Comparison of ENCODE assay signal across 19 mouse cellular contexts in the genomic region with DNA sequence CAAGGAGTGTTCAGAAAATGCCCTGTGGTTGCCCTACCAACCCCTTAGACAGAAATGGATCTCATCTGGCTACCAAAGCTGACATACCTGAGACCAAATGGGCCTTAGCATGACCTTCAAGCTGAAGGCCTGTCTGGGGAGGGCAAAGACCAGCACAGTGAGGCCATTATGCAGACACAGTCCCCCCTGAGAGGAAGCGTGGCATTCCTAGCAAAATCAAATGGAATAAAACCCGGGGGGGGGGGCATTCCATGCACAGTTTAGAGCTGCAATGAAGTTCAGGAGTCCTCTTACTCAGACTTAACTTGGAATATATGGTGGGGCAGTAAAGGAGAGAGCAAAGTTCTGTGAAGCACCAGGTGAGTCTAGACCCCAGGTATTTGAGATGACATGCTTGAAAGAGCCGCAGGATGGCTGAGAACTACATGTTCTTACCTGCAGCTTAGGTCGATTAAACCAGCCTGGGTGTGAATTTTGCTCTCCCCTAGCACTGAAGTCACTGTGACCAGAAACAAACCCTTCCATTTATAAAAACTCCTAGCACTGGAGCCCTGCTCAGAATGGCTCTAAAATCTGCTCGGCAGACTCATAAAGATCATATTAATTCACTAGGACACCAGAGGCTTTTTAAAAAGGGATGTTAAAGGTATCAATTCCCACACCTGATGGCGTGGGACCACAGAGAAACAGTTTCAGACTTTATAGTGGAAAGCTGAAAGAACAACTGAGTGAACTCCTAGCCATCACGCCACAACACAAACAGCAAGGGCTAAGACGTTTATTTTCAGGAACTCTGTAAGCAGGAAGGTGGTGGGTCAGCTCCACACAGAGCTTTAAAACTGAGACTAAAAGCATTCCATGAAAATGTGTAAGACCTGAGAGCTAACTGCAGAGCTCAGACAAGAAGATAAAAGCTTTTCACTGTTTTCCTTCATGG.
DNase-seq lines count a peak whose midpoint lies in the region; ATAC-seq and TF ChIP-seq lines count a peak whose summit lies in the region.
"Had no signal": no experiment of that assay in that cellular context is flagged by ENCODE, and none has a peak within 500 bp of the region (broad histone marks: within the 10 kb centered on the region; RNA-seq: fewer than 3 reads in every experiment).

No protein-coding gene starts in this region.

- no peak for ATAC-seq in kidney, embryonic 16.5 days (ENCODE audit: low FRiP score, low TSS enrichment)
- 0 out of 2 replicates have a peak, but pooled peaks have one; percentile 28 for ATAC-seq in embryonic facial prominence, embryonic 12.5 days (ENCODE audit: insufficient number of reproducible peaks, insufficient read depth, low FRiP score, low TSS enrichment)
- peak; percentile 30; the same call in 1 of the 2 replicates for ATAC-seq in limb, embryonic 15.5 days (ENCODE audit: insufficient number of reproducible peaks, low FRiP score, low TSS enrichment, low read depth)
- ATAC-seq in frontal cortex, adult (ENCODE audit: low TSS enrichment) = no peak
- ATAC-seq: forebrain, embryonic 16.5 days; intestine, embryonic 15.5 days; Patski had no signal

- no peak overlapping the region for H3K4me3 ChIP-seq in kidney, embryonic 16.5 days (ENCODE audit: low read length)
- H3K4me3 ChIP-seq in embryonic facial prominence, embryonic 12.5 days = no peak overlapping the region
- no peak overlapping the region for H3K4me3 ChIP-seq in embryonic fibroblast, embryonic 13.5 days (ENCODE audit: insufficient read depth, low read length)
- no peak overlapping the region for H3K4me3 ChIP-seq in limb, embryonic 15.5 days
- H3K4me3 ChIP-seq: heart, embryonic 13.5 days; hindbrain, embryonic 15.5 days; intestine, embryonic 15.5 days; neural tube, embryonic 12.5 days had no signal

- no peak overlapping the region for H3K4me2 ChIP-seq in kidney, embryonic 16.5 days (replicated peaks; ENCODE audit: low read depth, low read length)
- no peak overlapping the region for H3K4me2 ChIP-seq in embryonic facial prominence, embryonic 12.5 days (replicated peaks)
- no peak overlapping the region for H3K4me2 ChIP-seq in limb, embryonic 15.5 days
- H3K4me2 ChIP-seq: heart, embryonic 13.5 days; hindbrain, embryonic 15.5 days; intestine, embryonic 15.5 days; liver, embryonic 11.5 days; neural tube, embryonic 12.5 days had no signal

- no peaks in the 10 kb centered on the region for H3K9me3 ChIP-seq in kidney, embryonic 16.5 days (ENCODE audit: low read length)
- no peaks in the 10 kb centered on the region for H3K9me3 ChIP-seq in embryonic facial prominence, embryonic 12.5 days
- no peaks in the 10 kb centered on the region for H3K9me3 ChIP-seq in limb, embryonic 15.5 days
- H3K9me3 ChIP-seq: heart, embryonic 13.5 days; hindbrain, embryonic 15.5 days; intestine, embryonic 15.5 days; neural tube, embryonic 12.5 days had no signal

- no peaks in the 10 kb centered on the region for H3K27me3 ChIP-seq in kidney, embryonic 16.5 days (ENCODE audit: insufficient read depth, low read length)
- H3K27me3 ChIP-seq in embryonic facial prominence, embryonic 12.5 days = no peaks in the 10 kb centered on the region
- H3K27me3 ChIP-seq in limb, embryonic 15.5 days = no peaks in the 10 kb centered on the region
- H3K27me3 ChIP-seq: heart, embryonic 13.5 days; hindbrain, embryonic 15.5 days; intestine, embryonic 15.5 days; neural tube, embryonic 12.5 days; Patski had no signal

- H3K9ac ChIP-seq in kidney, embryonic 16.5 days (replicated peaks; ENCODE audit: low read length) = no peak overlapping the region
- H3K9ac ChIP-seq in embryonic facial prominence, embryonic 12.5 days = no peak overlapping the region
- no peak overlapping the region for H3K9ac ChIP-seq in limb, embryonic 15.5 days
- H3K9ac ChIP-seq: heart, embryonic 13.5 days; hindbrain, embryonic 15.5 days; intestine, embryonic 15.5 days; neural tube, embryonic 12.5 days had no signal

- H3K36me3 ChIP-seq in kidney, embryonic 16.5 days (ENCODE audit: insufficient read depth, low read length) = no peaks in the 10 kb centered on the region
- H3K36me3 ChIP-seq in embryonic facial prominence, embryonic 12.5 days = no peaks in the 10 kb centered on the region
- H3K36me3 ChIP-seq in limb, embryonic 15.5 days = no peaks in the 10 kb centered on the region
- H3K36me3 ChIP-seq: heart, embryonic 13.5 days; hindbrain, embryonic 15.5 days; intestine, embryonic 15.5 days; neural tube, embryonic 12.5 days had no signal

- WGBS in kidney, embryonic 16.5 days = 62% methylated on average over 8 of the region's 8 CpGs
- 54% methylated on average over 8 of the region's 8 CpGs for WGBS in embryonic facial prominence, embryonic 12.5 days
- WGBS in limb, embryonic 15.5 days = 31% methylated on average over 8 of the region's 8 CpGs

- TF ChIP-seq CTCF in embryonic fibroblast, embryonic 13.5 days (IDR thresholded peaks at IDR 0.05; ENCODE audit: borderline replicate concordance, insufficient read depth, low read length) = no peak

- peak; percentile 9 for DNase-seq in kidney, adult 9 months
- DNase-seq in layer of hippocampus, adult 18-20 months (ENCODE audit: low spot score in 2 of 2) = no peak
- DNase-seq: adrenal gland, postnatal 14 days; cerebellum, postnatal 14 days; lung, adult 18-20 months; lung, postnatal 36 days; right cerebral cortex, postnatal 4 days had no signal

- peaks cover 5% of the 10 kb centered on the region for H3K4me1 ChIP-seq in kidney, embryonic 16.5 days (ENCODE audit: insufficient read depth, low read length)
- H3K4me1 ChIP-seq in embryonic facial prominence, embryonic 12.5 days = peaks cover 11% of the 10 kb centered on the region; the same call in 1 of the 2 replicates
- H3K4me1 ChIP-seq in embryonic fibroblast, embryonic 13.5 days (ENCODE audit: control insufficient read depth, insufficient read depth, low read length) = peaks cover 26% of the 10 kb centered on the region
- H3K4me1 ChIP-seq in limb, embryonic 15.5 days = peaks cover 25% of the 10 kb centered on the region
- H3K4me1 ChIP-seq: hindbrain, embryonic 15.5 days; intestine, embryonic 15.5 days had no signal

- no peak for TF ChIP-seq POLR2A in embryonic fibroblast, embryonic 13.5 days (IDR thresholded peaks at IDR 0.05; ENCODE audit: low read depth, low read length)

- no peak overlapping the region for H3K27ac ChIP-seq in kidney, embryonic 16.5 days (ENCODE audit: low read length)
- peak overlapping the region; percentile 73 for H3K27ac ChIP-seq in embryonic facial prominence, embryonic 12.5 days
- H3K27ac ChIP-seq in embryonic fibroblast, embryonic 13.5 days (ENCODE audit: insufficient read depth, low read length) = peak overlapping the region; percentile 93
- H3K27ac ChIP-seq in limb, embryonic 15.5 days = peak overlapping the region; percentile 87
- H3K27ac ChIP-seq: heart, embryonic 13.5 days; hindbrain, embryonic 15.5 days; intestine, embryonic 15.5 days; neural tube, embryonic 12.5 days had no signal

Comparison
In these comparisons a context has a peak if more than half of its experiments do, and no peak if none do; other contexts are left out.
1. ATAC-seq: peak in embryonic facial prominence, embryonic 12.5 days (single experiment) and limb, embryonic 15.5 days (single experiment); none in kidney, embryonic 16.5 days (single experiment) and frontal cortex, adult (single experiment).